Mouse (Mus musculus) olfactory bulb, adult 2 months (tissue): ENCODE measurements around the gene Izumo4. TPM values are rescaled to one million over a fixed set of nuclear protein-coding genes. Genes with fewer than 3 reads are reported as not detected.

Source experiments
- H3K27ac ChIP-seq: fragments of 200-500 bp; 2 replicates; pipeline ENCODE4 v1.5.1; 2012; ENCODE audit warnings: low read depth, low read length; ENCODE audit not compliant: insufficient read depth
- H3K4me1 ChIP-seq: fragments of 200-500 bp; 2 replicates; pipeline ENCODE4 v1.6.1; 2012; ENCODE audit warnings: low read length; ENCODE audit not compliant: control insufficient read depth, insufficient read depth
- H3K4me3 ChIP-seq: fragments of 200-500 bp; 2 replicates; pipeline ENCODE4 v1.5.1; 2012; ENCODE audit warnings: mild to moderate bottlenecking, low read depth, low read length, moderate library complexity; ENCODE audit not compliant: insufficient read depth
- CTCF ChIP-seq: fragments of 200-500 bp; IDR thresholded peaks from 2 replicates; pipeline ENCODE4 v1.5.1; 2012; ENCODE audit warnings: low read depth, mild to moderate bottlenecking, low read length, moderate library complexity; ENCODE audit not compliant: insufficient read depth
- POLR2A ChIP-seq: fragments of 200-500 bp; IDR thresholded peaks from 2 replicates; pipeline ENCODE4 v1.6.1; 2012; ENCODE audit warnings: mild to moderate bottlenecking, low read depth, low read length, moderate library complexity; ENCODE audit not compliant: insufficient read depth
- WGBS: fragments of 180-500 bp; shearing (Covaris S2); methylation state at CpG from one replicate; pipeline ENCODE4 v1.1.7; 2018; 5-methylcytosine and 5-hydroxymethylcytosine counted together
- polyA plus RNA-seq: library from polyadenylated mRNA; stranded (reverse); fragments of >200 nt; gene quantifications from 2 replicates; pipeline ENCODE4 v1.2.4, GENCODE M21; 2012; ENCODE audit warnings: low replicate concordance; ENCODE audit not compliant: missing spikeins, insufficient read depth, insufficient read length

Izumo4 gene
- polyA plus RNA-seq = not detected in 2 replicates

DNA sequence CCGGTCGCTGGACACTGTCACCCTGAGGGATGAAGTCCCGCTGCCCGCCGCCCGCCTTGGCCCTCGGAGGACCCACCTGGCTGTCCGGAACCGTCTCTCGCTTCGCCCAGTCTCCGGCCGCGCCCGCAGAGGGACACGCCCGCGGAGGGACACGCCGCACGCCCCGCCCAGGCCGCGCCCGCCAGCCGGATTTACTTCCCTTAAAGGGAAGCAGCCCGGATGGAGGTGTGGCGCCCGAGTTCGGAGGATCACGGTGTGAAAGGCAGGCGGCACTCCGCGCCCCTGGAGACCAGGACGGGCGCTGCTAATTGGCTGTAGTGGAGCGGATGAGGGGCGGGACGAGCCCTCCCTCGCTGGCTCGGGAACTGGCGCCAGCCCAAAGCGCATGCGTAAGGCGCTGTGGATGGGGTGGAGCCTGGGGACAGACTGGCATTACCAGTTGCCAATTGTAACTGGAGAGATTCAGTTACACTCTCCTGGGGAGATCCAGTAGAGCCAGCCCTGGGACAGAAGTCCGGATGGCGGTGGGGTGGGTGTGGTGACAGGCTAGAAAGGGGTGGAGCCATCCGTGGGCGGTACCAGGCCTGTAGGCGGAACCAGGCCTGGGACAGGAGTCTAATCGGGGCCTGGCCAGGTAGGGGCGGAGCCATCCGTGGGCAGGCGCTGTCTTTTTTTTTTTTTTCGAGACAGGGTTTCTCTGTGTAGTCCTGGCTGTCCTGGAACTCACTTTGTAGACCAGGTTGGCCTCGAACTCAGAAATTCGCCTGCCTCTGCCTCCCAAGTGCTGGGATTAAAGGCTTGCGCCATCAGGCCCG, at the start of gene Izumo4, which contains the start of gene Mob3a:
TSS of gene Izumo4 (plus strand) at position 464 of the 815 bp plus-strand sequence.
TSS of gene Mob3a (minus strand) at position 257 of the 815 bp plus-strand sequence.
- TF ChIP-seq POLR2A (0 out of 2 replicates have a peak, but pooled peaks have one; percentile 26), CTCF (no peak)
- Histone ChIP-seq H3K4me1 (peaks cover 7% of the 10 kb centered on the region), H3K4me3 (peak within 1 kb of the TSS; percentile 71), H3K27ac (0 out of 2 replicates have a peak within 1 kb of the TSS, but pooled peaks have one; percentile 13)
- under 1% methylated on average over 59 of the region's 59 CpGs for WGBS

DNA sequence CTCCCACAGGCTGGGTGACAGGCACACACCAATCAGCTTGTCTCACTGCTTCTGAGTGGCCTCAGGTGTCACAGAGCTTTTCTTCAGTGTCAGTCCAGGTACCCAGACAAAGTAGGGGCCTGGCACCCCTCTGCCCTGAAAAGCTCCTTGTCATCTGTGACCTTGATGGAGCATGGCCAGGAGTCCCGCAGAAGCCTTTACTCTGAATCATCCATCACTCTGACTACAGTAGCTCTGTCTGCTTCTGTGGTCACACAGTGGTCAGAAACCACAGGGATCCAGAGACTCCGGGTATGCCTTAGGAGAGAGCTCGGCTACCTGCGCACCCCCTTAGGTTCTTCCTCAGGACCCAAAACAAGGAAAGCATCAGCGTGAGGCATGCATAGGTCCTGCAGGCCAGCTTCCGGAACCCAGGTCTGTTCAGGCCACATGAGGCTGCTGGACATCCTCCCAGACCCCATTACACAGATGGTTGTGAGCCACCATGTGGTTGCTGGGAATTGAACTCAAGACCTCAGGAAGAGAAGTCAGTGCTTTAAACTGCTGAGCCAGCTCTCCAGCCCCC, 48.7 kb upstream of the Izumo4 start:
- TF ChIP-seq CTCF = no peak
- TF ChIP-seq POLR2A = no peak
- peaks cover 47% of the 10 kb centered on the region for H3K4me1 ChIP-seq
- no peak overlapping the region for H3K27ac ChIP-seq
- H3K4me3 ChIP-seq = no peak overlapping the region
- 83% methylated on average over 6 of the region's 6 CpGs for WGBS

DNA sequence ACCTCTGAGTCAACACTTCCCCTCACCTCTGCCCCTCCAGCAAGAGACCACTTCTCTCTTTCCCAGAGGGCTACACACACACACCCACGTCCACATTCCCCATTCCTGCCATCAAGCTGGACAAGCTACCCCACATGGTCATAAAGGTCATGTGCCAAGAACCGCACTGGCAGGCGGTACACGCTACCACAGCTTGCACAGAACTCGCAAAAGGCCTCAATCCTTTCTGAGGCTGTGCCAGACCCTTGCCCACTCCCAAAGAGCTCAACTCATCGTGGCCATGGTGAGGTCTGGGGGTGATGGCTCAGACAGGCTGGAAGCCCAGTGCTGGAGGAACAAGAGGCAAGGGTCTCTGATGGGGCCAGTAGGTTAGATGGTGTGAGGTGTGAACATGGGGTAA, 47.1 kb upstream of the Izumo4 start:
- 37% methylated on average over 6 of the region's 6 CpGs for WGBS
- peak overlapping the region; percentile 21; the same call in 1 of the 2 replicates for H3K4me3 ChIP-seq
- H3K27ac ChIP-seq = no peak overlapping the region
- no peak for TF ChIP-seq POLR2A
- TF ChIP-seq CTCF = no peak
- peaks cover 52% of the 10 kb centered on the region for H3K4me1 ChIP-seq

DNA sequence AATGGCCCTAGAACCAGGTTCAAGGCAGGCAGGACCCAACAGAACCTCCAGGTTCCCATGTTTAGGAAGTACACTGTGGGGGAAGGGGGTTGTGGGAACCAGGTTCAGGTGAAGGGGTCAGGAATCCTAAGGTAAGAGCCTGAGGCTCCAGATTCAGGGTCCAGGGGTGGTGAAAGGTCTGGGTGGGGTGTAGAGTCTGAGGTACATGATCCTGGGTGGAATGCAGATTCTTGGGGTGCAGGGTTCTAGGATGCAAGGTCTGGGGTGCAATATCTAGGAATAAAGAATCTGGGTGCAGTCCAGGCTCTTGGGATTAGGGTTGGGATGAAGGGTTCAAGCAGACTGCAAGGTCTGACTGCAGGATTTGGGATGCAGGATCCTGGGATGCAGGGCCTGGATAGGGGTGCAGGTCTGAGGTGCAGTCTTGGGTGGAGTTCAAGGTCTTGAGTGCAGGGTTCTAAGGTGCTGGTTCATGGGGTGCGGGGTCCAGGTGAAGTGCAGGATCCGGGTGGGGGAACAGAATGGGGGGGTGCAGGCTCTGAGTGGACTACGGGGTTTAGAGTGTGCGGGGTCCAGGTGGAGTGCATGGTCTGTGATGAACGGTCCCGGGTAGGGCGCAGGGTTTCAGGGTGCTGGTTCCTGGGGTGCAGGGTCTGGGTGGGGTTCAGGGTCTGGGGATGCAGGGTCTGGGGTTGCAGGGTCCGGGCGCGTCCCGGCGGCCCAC, 46.4 kb upstream of the Izumo4 start:
- peaks cover 45% of the 10 kb centered on the region for H3K4me1 ChIP-seq
- H3K4me3 ChIP-seq = peak overlapping the region; percentile 59
- no peak for TF ChIP-seq POLR2A
- no peak for TF ChIP-seq CTCF
- WGBS = 1% methylated on average over 12 of the region's 12 CpGs
- H3K27ac ChIP-seq = no peak overlapping the region

DNA sequence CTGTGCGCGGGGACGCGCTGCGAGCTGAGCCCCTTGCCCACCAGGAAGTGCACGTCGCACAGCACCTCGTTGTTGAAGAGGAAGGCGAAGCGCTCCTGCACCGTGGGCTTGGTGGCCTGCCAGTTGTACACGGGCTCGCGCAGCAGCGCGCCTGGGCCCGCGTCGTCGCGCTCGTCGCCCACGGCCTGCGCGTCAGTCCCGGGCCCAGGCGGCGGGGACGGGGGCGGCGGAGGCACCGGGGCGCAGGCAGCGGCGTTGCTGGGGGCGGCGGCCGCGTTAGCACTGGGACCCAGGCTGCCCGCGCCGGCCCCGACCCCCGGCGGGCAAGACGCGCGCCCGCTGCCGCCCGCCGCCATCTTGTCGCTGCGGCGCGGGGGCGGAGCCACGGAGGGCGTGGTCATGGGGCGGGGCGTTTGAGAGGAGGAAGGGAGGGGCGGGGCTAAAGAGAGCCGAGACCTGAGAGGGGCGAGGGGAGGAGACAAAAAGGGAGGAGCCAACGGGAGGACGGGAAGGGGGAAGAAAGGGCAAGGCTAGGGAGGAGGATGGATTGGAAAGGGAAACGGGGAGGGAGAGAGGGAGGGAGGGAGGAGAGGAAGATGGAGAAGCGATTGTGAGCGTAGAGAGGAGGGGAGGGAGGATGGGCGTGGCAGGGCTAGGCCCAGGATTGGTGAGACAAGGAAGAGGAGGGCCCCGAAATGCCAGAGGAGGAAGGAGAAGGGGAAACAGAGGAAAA, 45.7 kb upstream of the Izumo4 start:
- Histone ChIP-seq H3K4me3 (peak overlapping the region; percentile 59), H3K27ac (peak overlapping the region; percentile 95), H3K4me1 (peaks cover 44% of the 10 kb centered on the region)
- under 1% methylated on average over 71 of the region's 72 CpGs for WGBS
- TF ChIP-seq POLR2A = peak; percentile 54; the same call in 1 of the 2 replicates
- no peak for TF ChIP-seq CTCF

DNA sequence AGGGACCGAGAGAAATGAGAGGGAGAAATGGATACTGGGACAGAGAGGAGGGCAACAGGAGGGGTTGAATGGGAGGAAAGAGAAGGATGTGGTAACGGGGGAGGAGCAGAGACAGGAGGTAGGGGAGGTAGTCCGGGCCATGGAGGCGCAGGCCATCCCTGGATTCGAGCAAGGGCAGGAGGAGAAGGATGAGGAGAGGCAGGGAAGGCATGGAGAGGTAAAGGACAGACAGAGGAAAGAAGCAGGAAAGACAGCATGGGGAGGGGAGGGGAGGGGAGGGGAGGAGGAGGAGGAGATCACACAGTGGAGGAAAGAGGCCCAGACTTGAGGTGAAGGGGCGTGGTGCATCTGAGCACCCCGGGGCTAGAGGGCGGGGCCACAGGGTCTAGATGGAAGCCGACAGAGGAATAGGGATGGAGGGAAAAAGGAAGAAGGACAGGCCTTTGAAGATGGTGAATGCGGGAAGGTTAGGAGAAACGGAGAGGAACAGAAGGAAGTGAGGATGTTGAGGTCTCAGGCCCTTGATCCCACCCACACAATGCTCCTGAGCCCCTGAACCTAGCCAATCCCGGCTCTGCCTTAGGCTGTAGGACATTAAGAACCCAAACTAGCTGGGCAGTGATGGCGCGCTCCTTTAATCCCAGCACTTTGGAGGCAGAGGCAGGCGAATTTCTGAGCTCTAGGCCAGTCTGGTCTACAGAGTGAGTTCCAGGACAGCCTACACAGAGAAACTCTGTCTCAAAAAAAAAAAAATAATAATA, 44.9 kb upstream of the Izumo4 start, which contains the start of gene Btbd2:
TSS of gene Btbd2 (minus strand) at position 209 of the 761 bp plus-strand sequence.
- peak within 1 kb of the TSS; percentile 95 for H3K27ac ChIP-seq
- H3K4me1 ChIP-seq = peaks cover 44% of the 10 kb centered on the region
- TF ChIP-seq CTCF (no peak), POLR2A (0 out of 2 replicates have a peak, but pooled peaks have one; percentile 5)
- 22% methylated on average over 15 of the region's 15 CpGs for WGBS
- H3K4me3 ChIP-seq = peak within 1 kb of the TSS; percentile 59

DNA sequence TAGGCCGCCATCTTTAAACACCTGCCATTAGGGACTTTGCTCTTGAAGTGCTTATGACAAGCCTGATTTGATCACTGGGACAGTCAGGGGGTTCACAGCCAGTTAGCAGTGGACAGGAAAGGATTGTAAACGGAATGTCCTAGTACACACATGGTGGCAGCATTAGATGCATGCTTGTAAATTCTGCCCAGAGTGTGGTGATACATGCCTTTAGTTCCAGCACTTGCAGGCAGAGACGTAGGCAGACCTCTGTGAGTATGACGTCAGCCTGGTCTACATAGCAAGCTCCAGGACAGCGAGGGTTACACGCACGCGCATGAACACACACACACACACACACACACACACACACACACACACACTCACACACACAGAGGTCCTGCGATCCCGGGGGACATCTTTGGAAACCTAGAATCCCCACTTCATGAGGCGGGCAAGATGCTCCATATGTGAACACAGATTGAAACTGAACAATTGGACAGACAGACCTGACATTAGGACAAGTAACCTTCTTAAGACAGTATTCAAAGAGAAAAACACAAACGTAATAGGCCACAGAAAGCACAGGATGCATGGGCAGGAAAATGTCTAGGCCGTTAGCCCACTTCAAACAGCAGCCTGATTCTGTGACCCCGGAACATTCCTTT, 43.7 kb upstream of the Izumo4 start:
- WGBS = 77% methylated on average over 14 of the region's 14 CpGs
- Histone ChIP-seq H3K27ac (no peak overlapping the region; the same call in 1 of the 2 replicates), H3K4me3 (no peak overlapping the region), H3K4me1 (peaks cover 37% of the 10 kb centered on the region)
- TF ChIP-seq POLR2A (no peak), CTCF (no peak)
